Mouse (Mus musculus) cerebellum, adult 9-11 months (tissue): Measurements from ENCODE around the gene Mff.

ENCODE experiments used
- DNase-seq: peaks from one replicate; pipeline ENCODE4 v3.0.0; 2022

Mff gene

DNA sequence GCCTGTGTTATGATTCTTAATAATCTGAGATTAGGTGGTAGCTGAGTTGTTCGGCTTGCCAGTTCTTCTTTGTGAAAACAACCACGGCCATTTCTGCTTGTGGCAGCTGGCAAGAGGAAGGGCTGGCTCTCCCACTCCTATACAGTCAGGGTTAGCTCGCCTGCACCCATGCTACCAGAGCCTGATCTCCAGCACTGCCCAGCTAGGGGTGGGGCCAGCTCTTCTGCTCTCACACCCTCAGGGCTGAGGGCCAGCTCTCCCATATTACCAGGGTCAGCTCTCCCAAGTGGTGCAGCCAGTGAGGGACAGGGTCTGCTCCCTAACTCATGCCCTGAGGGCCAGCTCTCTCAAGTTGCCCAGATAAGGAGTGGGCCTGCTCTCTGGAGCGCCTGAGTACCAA, 47.7 kb downstream of the Mff start:
- no peak for DNase-seq

DNA sequence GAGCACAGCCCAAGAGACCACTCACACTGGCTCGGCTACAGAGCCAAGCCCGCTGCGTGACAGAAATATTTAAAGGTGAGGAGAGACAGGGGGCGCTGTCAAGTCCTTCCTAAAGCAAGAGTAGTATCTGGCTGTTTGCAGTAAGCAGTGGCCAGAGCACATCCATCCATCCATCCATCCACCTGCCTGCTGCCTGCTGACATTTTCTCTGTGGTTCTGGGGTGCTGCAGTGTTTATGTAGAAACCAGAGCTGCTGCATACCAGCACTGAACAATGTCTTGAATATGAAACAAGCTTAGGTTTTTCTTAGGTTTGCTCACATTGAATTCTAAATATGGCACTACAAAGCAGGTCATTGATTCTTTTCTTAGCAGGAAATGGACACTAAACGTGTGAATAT, 48.5 kb downstream of the Mff start:
- no peak for DNase-seq

DNA sequence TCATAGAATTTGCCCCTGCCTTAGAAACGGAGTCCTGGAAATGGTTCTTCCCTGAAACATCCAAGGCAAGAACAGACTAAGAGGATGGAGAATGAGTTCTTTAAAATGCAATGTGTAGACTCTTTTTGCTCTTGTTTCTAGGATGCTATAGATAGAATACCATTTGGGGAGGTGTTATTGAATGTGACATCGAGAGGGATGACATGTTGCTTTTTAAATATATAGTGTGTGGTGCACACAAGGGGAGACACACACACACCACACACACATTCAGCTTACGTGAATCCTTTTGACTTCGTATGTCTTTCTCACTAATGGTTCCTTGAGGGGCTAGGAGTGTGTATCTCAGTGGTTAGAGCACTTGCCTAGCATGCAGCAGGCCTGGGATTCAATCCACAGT, 50.6 kb downstream of the Mff start:
- DNase-seq, result no peak

DNA sequence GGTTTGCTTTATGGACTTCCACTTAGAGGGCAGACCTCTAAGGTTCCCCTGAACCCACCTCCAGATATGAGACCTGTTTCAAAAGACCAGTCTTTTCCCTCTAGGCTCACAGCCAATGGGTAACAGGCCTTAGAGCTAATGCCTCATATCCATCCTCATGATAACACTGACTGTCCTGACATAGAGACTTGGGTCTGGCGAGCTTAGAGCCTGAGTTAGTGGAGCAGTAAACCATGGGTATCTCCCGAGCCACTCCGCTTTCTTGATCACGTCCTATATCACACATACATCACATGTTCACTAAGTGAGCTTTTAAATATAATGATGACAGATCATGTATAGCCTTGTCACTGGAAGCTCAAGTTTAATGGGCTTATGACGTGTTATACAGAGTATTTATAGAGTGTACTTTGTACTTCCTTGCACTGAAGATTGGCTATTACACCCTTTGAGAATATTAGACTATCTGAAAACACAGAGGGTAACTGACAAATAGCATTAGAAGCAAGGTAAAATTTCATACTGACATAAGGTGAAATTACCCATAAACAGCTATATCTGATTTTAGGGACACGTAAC, 54.8 kb downstream of the Mff start:
- DNase-seq, result no peak

DNA sequence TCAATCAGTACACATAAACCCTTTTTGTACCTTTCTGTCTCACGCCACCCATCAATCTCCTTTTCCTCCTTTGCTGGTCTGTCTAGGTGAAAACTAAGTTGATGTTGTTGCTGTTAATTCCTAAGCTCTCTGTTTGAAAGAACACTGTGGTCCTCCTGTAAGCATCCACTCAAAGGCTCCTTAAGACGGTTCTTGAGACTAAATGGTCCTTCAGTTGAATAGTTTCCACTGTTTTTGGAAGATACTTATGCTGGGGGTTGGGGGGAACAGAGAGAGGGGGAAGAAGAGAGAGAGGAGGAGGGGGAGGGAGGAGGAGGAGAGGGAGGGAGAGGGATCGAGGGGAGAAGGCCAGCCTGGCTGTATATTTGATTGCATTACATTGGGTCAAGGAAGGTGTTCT, 58.9 kb downstream of the Mff start:
- DNase-seq, result no peak

DNA sequence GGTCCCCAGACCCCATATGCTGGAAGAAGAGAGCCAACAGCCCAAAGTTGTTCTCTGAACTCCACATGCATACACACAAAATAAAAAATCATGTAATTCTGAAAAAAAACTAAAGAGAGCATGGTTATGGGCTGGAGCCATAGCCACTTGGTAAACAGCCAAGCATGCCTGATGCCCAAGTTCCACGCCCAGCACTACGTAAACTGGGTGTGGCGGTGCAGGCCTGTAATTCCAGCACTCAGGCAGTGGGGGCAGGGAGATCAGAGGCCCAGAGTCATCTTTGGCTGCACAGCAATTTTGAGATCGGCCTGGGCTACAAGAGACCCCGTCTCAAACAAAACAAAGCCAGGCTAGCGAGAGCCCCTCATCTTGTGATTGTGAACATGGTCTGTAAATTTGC, 60.9 kb downstream of the Mff start:
- DNase-seq, result no peak

DNA sequence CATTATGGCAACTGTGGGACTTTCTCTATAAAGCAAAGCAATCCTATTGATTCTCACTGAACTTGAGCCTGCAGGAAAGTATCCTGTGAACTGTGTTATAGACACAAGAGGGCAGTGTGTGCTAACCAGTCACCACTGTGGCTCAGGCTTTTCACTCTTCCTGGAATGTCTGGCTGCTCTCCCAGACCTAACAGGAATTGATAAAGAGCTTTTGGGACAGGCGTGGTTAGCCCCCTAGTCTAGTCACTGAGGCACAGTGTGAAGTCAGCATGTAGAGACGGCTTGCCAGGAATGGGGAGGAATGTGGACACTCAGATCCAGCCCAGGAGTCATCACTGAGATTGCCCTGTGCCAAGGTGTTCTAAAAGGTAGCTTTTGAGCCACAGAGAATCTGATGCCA, 62.7 kb downstream of the Mff start:
- peak; percentile 39 for DNase-seq

DNA sequence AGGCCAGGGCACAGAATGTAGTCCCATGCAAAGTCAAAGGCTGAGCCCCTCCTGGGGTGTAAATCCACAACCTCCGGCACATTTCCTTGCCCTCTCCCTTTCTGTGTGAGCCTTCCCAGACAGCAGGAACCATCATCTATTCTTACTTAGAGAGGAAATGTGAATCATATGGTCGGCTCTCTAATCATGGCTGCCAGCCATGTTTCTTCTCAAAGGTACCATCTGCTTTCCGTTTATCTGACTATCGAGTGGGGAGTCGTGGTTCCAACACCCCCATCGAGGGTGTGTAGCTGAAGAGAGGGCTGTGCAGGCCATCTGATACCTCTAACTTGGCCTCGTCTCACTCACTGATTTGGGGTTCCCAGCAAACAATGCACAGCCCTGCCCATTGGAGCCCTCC, 63.4 kb downstream of the Mff start:
- DNase-seq, result peak; percentile 25

DNA sequence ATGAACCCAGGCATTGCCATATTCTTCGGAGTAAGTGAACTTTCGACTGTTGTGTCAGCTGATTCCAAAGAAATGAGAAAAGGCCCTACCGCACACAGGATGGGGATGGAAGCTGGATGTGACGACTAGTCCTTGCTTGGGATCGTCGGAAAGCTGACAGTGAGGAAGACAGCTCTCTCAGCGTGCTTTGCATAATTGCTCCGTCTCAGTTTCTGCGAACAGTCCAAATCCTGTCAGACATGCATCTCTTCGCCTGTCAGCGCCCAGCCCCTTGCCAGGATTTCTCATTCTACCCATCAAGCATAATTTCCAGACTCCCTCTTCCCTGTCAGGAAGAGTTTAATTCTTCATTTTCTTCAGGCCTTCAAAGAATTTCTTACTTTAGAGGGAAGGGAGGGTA, 66.4 kb downstream of the Mff start:
- no peak for DNase-seq

DNA sequence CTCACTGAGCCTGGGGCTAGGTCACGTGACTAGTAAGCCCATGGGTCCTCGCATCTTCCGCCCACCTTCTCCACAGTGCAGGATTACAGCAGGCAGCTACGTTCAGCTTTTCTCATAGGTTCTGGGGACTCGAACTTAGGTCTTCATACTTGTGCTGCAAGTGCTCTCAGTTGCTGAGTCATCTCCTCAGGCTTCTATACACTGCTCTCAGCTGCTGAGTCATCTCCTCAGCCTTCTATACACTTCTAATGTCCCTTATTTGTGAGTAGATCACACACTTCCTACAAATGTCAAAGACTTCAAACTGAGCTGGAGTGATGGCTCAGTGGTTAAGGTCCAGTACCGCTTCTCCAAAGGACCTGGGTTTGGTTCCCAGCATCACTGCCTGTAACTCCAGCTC, 67.5 kb downstream of the Mff start:
- no peak for DNase-seq

DNA sequence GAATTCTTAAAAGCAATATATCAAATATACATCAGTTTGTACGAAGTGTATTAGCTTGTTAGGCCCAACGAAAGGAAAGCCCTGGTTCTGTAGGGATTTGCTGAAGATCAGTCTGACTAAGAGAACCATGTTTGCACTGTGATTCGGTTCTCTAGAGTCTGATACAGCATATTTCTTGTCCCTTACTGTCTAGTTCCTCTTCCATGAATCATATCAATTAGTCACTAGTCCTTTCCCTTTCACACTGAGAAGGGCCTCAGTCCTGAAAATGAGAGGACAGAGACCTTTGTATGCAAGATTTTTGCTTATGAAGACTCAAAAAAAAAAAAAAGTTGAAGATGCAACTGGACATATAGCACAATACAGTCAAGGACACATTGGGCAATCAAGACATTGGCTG, 68.4 kb downstream of the Mff start:
- no peak for DNase-seq

DNA sequence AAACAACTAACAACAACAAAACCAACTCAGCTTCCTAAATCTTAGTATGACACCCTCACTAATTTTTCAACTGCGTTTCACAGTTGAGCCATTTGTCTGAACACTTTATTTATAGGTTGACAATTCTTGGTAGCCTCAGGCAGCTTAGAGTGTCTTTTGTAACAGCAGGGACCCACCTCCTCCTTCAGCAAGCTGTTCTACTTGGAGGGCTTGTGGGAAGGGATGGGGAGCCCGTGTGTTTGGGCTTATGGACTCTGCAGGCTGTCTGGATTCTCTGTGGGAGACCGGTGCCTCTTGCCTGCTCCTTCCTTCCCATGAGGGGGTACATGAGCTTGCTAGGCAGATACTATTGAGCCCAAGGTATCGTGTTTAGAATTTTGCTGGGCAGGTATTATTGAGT, 69.3 kb downstream of the Mff start:
- peak; percentile 15 for DNase-seq

DNA sequence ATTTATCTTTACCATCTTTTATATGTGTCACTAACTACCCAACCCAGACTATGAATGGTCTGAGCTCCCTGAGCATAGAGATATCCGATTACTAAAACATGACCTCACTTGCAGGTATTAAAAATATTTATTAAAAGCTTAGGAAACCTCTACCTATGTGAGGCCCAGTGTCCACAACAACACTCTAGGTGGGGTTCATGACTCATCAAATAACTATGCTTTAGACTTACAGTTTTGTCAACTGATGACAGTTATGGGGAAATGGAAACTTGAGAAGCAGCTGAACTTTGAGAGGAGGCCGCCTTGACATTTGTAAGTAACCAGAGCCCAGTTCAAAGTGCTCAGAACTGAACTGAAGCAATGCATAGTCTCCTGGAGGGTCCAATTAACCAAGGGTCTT, 70.5 kb downstream of the Mff start:
- no peak for DNase-seq

DNA sequence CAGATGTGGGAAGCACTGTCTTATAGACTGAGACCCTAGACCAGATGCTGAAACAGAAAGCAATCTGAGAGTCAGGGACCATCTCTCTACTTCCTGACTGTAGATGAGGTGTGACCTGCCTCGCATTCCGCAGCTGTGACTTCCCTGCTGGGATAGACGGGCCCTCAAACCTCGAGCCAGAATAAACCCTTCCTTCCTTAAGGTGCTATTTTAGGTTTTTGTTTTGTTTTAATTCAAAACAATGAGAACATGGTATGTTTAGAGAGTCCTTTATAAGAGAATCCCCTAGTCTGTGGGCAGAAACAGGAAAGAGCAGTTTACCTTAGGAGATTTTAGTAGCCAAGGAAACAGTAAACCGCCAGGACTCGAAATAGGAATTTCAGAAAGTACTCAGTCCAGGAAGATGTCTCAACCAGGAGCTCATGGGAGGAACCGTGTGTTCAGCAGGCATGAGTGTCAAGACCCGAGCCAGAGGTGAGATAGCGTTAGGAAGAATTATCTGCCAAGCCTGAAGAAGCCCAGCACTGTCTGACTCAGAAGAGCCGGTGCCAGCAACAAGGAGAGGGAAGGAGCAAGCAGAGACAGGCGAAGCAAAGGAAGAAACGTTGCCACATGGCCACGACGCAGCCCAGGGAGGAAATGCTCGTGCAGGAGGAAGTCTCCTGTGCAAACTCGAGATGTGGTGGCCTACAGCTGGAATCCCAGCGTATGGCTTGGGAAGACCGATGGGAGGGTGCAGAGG, 71.2 kb downstream of the Mff start:
- no peak for DNase-seq

DNA sequence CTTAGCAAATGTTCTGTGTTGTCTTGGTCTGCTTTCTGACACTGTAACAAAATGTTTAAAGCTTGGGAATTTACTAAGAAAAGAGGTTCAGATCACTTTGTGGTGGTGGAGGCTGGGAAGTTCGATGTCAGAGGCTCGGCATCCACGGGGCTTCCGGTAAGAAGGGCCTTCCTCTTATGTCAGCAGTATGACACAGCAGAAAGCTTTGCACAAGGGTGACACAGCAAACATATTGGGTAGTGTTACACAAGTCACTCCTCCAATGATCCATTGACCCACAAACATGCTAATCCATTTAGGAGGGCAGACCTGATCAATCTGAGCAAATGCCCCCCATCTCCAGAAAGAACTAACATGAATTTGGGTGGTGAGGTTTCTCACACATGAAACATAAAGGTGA, 72.4 kb downstream of the Mff start:
- no peak for DNase-seq

DNA sequence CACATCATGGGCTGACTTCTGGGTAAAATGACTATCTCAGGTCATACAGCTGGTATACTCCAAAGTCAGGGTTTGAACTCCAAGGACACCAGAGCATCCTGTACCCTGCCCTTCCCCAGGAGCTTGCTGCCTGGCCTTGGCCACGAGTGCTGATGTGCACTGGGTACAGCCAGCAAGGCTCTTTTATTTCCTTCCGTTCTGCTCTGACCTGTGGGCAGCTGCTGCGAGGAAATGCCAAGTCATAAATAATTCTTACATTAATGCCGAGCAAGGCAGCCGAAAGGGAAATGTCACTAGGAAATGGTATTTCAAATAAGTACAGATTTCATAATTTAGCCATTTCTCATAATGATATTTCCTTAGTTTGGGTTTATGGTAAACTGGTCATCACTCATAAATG, 73.6 kb downstream of the Mff start:
- DNase-seq, result no peak

DNA sequence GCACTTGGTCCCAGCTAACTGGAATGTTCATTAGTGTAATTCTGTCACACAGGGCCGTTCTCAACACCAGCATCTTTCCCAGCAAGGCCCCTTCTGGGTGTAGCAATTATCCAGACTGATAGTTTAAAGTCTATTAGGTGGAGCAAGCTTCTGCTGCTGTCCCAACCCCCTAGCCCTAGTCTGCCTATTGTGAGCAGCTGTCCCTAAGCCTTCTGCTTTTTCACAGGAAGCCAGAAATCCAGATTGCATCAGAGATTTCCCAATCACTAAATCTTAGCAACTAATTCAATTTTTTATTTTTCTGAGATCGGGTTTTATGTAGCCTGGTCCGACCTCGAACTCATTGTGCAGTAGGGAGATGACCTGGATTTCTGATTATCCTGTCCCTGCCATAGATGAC, 74.2 kb downstream of the Mff start:
- no peak for DNase-seq

DNA sequence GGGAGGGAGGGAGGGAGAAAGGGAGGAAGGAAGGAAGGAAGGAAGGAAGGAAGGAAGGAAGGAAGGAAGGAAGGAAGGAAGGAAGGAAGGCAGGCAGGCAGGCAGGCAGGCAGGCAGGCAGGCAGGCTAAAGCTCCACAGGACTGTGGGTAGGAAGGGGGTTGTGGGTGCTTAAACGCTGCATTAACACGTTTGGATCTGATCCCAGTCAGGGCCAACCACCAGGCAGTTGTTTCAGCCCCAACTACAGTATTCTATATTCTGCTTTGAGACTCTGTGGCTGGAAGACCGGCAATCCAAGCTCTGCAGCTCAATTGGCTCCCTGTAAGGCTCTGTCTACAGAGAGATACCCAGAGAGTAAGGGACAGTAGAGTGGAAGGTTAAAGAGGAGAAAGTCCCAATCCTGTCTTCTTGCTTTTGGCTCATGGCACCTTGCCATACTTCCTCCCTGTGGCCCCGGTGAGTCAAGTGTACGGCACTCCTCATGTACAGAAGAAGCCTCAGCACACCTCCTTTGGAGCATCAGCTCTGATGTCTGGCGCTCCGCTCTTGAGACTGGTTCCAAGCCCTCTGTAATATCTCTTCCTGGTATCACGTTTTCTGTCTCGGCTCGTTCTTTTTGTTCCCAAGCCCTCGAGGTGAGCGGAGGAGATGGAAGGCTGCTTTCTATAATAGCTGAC, 76.6 kb downstream of the Mff start:
- no peak for DNase-seq
